Mouse (Mus musculus) left cerebral cortex, adult 8-10 months (tissue): ENCODE measurements around the gene Glrx5. TPM values are rescaled to one million over a fixed set of nuclear protein-coding genes. Genes with fewer than 3 reads are reported as not detected.

Experiments used
- DNase-seq, 2 experiments: peaks; one replicate each; pipeline ENCODE4 v3.0.0; 2022; ENCODE audit warnings: low spot score in 2 of 2
- total RNA-seq, 4 experiments: library from RNA; stranded (reverse); gene quantifications; 2 replicates each; pipeline ENCODE4 v1.2.4; 2022

Gene Glrx5
- total RNA-seq, 4 experiments from 2014 or later = 41.7 to 50.8 (median 46.0) TPM

GRCm38 (mm10) chr12:105029890-105030289 lies 2.6 kb upstream of the Glrx5 start:
- DNase-seq = no peak

GRCm38 (mm10) chr12:105031081-105032058 lies 1.1 kb upstream of the Glrx5 start:
- no peak for DNase-seq

GRCm38 (mm10) chr12:105032832-105033775 lies 616 bp downstream of the Glrx5 start:
- no peak for DNase-seq

GRCm38 (mm10) chr12:105034130-105034769 lies 1.8 kb downstream of the Glrx5 start:
- no peak for DNase-seq

GRCm38 (mm10) chr12:105038211-105038610 lies 5.7 kb downstream of the Glrx5 start:
- DNase-seq = no peak

- no peak for DNase-seq
Observed at GRCm38 (mm10) chr12:105038918-105039317, 6.4 kb downstream of the Glrx5 start.

GRCm38 (mm10) chr12:105039578-105040289 lies 7.2 kb downstream of the Glrx5 start:
- no peak for DNase-seq

GRCm38 (mm10) chr12:105040950-105041349 lies 8.5 kb downstream of the Glrx5 start:
- no peak for DNase-seq

GRCm38 (mm10) chr12:105043081-105043480 lies 10.6 kb downstream of the Glrx5 start:
- no peak for DNase-seq

GRCm38 (mm10) chr12:105044775-105045174 lies 12.3 kb downstream of the Glrx5 start:
- DNase-seq = no peak

- no peak for DNase-seq
Observed at GRCm38 (mm10) chr12:105048301-105048863, 15.9 kb downstream of the Glrx5 start.

GRCm38 (mm10) chr12:105049813-105050212 lies 17.3 kb downstream of the Glrx5 start:
- DNase-seq = no peak

GRCm38 (mm10) chr12:105050898-105051297 lies 18.4 kb downstream of the Glrx5 start:
- no peak for DNase-seq

GRCm38 (mm10) chr12:105054041-105054440 lies 21.6 kb downstream of the Glrx5 start:
- no peak for DNase-seq

GRCm38 (mm10) chr12:105055308-105055707 lies 22.8 kb downstream of the Glrx5 start:
- DNase-seq = no peak

GRCm38 (mm10) chr12:105060006-105060405 lies 27.5 kb downstream of the Glrx5 start:
- no peak for DNase-seq

GRCm38 (mm10) chr12:105063201-105064134 lies 31.0 kb downstream of the Glrx5 start:
- DNase-seq = no peak

- no peak for DNase-seq
Observed at GRCm38 (mm10) chr12:105064168-105064567, 31.7 kb downstream of the Glrx5 start.

- DNase-seq = no peak
Observed at GRCm38 (mm10) chr12:105065119-105065518, 32.6 kb downstream of the Glrx5 start.
